Mouse (Mus musculus) hindbrain, embryonic 15.5 days (tissue): Measurements from ENCODE around the gene Syt1. TPM values are rescaled to one million over a fixed set of nuclear protein-coding genes. Genes with fewer than 3 reads are reported as not detected.

ENCODE experiments used
- ATAC-seq: fragments of 200-750 bp; cut with Nextera tagmentation; 2 replicates; pipeline ENCODE4 v1.8.0; 2017; ENCODE audit warnings: low read depth, moderate number of reproducible peaks, moderate TSS enrichment; ENCODE audit not compliant: low FRiP score
- H3K27ac ChIP-seq: fragments of 300-500 bp; sonication (generic); replicated peaks from 2 replicates; pipeline ENCODE4 v1.5.1; 2015; ENCODE audit warnings: mild to moderate bottlenecking, inconsistent platforms
- H3K27me3 ChIP-seq: fragments of 300-500 bp; sonication (generic); 2 replicates; pipeline ENCODE4 v1.6.1; 2015; ENCODE audit warnings: control low read depth, inconsistent platforms
- H3K36me3 ChIP-seq: fragments of 300-500 bp; sonication (generic); 2 replicates; pipeline ENCODE4 v1.6.1; 2015; ENCODE audit warnings: control low read depth, inconsistent platforms
- H3K4me1 ChIP-seq: fragments of 300-500 bp; sonication (generic); replicated peaks from 2 replicates; pipeline ENCODE4 v1.6.1; 2015; ENCODE audit warnings: control low read depth, inconsistent platforms
- H3K4me2 ChIP-seq: fragments of 300-500 bp; sonication (generic); 2 replicates; pipeline ENCODE4 v1.6.1; 2015; ENCODE audit warnings: moderate library complexity, mild to moderate bottlenecking, inconsistent platforms
- H3K4me3 ChIP-seq: fragments of 300-500 bp; sonication (generic); 2 replicates; pipeline ENCODE4 v1.5.1; 2015; ENCODE audit warnings: mild to moderate bottlenecking, inconsistent platforms
- H3K9ac ChIP-seq: fragments of 300-500 bp; sonication (generic); 2 replicates; pipeline ENCODE4 v1.6.1; 2015; ENCODE audit warnings: inconsistent platforms
- H3K9me3 ChIP-seq: fragments of 300-500 bp; sonication (generic); 2 replicates; pipeline ENCODE4 v1.6.1; 2016; ENCODE audit warnings: control low read depth, inconsistent platforms
- WGBS: fragments of 180-500 bp; shearing (Covaris S2); methylation state at CpG from one replicate; pipeline ENCODE4 v1.1.7; 2015; 5-methylcytosine and 5-hydroxymethylcytosine counted together
- polyA plus RNA-seq: library from polyadenylated mRNA; unstranded; fragments of >200 nt; fragmentation: Nextera tagmentation; extraction: Ambion mirVana; gene quantifications from 2 replicates; pipeline ENCODE4 v1.2.1, GENCODE M21; 2015

Syt1 gene
- polyA plus RNA-seq, 1 experiment from 2014 or later: 131 TPM

GRCm38 (mm10) chr10:108588924-108589323 lies 421.9 kb downstream of the Syt1 start:
- H3K27me3 ChIP-seq: no peaks in the 10 kb centered on the region
- H3K4me3 ChIP-seq: no peak overlapping the region
- WGBS: 76% methylated on average over 3 of the region's 3 CpGs
- no peaks in the 10 kb centered on the region for H3K36me3 ChIP-seq
- H3K9me3 ChIP-seq: no peaks in the 10 kb centered on the region
- 0 out of 2 replicates have a peak, but pooled peaks have one; percentile 45 for ATAC-seq
- H3K4me2 ChIP-seq: no peak overlapping the region
- peaks cover 1% of the 10 kb centered on the region; the same call in 1 of the 2 replicates for H3K4me1 ChIP-seq
- no peak overlapping the region for H3K9ac ChIP-seq
- H3K27ac ChIP-seq: no peak overlapping the region

GRCm38 (mm10) chr10:108583694-108584093 lies 427.1 kb downstream of the Syt1 start:
- Histone ChIP-seq H3K4me2 (peak overlapping the region; percentile 19; the same call in 1 of the 2 replicates), H3K27me3 (no peaks in the 10 kb centered on the region), H3K4me3 (no peak overlapping the region), H3K4me1 (peaks cover 20% of the 10 kb centered on the region), H3K27ac (no peak overlapping the region; the same call in 1 of the 2 replicates), H3K36me3 (no peaks in the 10 kb centered on the region), H3K9ac (no peak overlapping the region), H3K9me3 (no peaks in the 10 kb centered on the region)
- no peak for ATAC-seq
- 14% methylated on average over 11 of the region's 11 CpGs for WGBS

- no peaks in the 10 kb centered on the region for H3K9me3 ChIP-seq
- no peak overlapping the region for H3K9ac ChIP-seq
- H3K4me1 ChIP-seq: peaks cover 20% of the 10 kb centered on the region
- no peak overlapping the region for H3K4me3 ChIP-seq
- no peaks in the 10 kb centered on the region for H3K36me3 ChIP-seq
- 88% methylated on average over 3 of the region's 3 CpGs for WGBS
- H3K27ac ChIP-seq: no peak overlapping the region
- H3K4me2 ChIP-seq: no peak overlapping the region
- H3K27me3 ChIP-seq: no peaks in the 10 kb centered on the region
- no peak for ATAC-seq
These were observed 428.4 kb downstream of the Syt1 start for GRCm38 (mm10) chr10:108582397-108582730.

DNA sequence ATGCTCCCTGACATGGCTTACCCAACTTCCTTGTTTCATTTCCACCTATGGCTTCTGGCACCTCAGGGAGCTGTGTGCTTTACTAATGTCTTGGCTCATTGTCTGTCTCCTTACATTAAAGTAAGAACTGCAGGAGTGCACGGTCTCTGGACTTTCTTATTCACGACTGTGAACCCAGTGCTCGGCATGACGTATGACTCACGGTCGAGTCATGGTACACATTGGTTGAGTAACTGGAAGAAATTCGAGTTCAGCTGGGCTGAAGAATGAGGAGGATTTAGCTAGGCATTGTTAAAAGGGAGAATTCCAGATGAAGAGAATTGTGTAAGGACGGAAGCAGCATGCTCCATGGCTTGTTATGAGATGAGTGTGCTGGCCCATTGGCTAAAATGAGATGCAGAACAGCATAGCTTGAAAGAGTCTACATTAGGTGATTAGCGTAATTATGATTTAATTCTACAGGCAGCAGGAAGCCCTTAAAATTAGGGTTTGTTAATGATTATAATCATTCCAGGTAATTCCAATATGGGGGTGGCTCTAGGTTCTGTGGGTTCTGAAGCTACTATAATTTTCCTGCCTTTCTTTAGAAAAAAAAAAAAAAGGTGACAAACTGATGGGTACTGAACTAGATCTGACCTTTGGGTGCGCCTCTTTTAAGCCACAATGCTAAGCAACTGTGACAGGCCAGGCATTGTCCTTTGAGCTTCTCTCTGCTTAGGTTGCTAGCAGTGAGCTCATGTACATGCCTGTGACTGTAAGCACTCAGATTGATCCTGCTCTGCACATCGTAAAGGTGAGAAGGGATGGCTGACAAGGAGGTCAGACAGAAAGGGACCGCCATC lies 429.0 kb downstream of the Syt1 start:
- Histone ChIP-seq H3K27me3 (no peaks in the 10 kb centered on the region), H3K9me3 (no peaks in the 10 kb centered on the region), H3K4me1 (peaks cover 20% of the 10 kb centered on the region), H3K36me3 (no peaks in the 10 kb centered on the region), H3K4me3 (no peak overlapping the region), H3K9ac (no peak overlapping the region), H3K4me2 (no peak overlapping the region), H3K27ac (peak overlapping the region; percentile 13)
- 59% methylated on average over 12 of the region's 12 CpGs for WGBS
- no peak for ATAC-seq

DNA sequence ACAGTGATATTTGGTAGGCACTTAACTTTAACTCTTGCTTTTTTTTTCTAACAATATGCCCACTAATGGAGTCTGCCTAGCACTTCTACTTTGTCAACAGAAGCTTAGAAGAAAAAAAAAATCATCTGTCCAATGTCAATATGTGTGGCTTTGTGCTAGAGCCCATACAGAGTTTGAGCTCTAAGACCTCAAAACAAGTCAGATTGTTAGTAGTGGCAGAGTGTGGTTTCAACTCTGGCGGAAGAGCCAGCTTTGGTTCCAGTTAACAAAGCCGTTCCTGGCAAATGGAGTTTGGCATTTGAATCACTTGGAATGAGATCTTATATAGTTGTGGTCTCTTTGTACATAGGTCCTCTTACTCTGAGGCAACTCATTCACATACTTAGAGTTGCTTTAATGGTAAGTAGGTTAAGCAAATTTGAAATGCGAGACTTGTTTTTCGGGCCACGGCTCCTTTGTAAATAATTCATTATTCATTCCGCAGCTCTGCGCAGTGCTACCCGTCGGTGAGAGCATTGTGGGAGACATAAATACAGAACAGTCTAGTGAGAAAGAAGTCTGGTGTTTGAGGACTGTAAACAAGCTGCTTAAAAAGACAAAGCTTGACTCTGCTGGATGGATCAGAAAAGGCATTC lies 429.9 kb downstream of the Syt1 start:
- Histone ChIP-seq H3K9ac (no peak overlapping the region), H3K27me3 (no peaks in the 10 kb centered on the region), H3K4me2 (no peak overlapping the region), H3K9me3 (no peaks in the 10 kb centered on the region), H3K4me1 (peaks cover 20% of the 10 kb centered on the region), H3K27ac (peak overlapping the region; percentile 13), H3K36me3 (no peaks in the 10 kb centered on the region), H3K4me3 (no peak overlapping the region)
- peak; percentile 69 for ATAC-seq
- WGBS: 29% methylated on average over 9 of the region's 9 CpGs

GRCm38 (mm10) chr10:108579396-108579795 lies 431.4 kb downstream of the Syt1 start:
- WGBS: 83% methylated on average over 4 of the region's 4 CpGs

DNA sequence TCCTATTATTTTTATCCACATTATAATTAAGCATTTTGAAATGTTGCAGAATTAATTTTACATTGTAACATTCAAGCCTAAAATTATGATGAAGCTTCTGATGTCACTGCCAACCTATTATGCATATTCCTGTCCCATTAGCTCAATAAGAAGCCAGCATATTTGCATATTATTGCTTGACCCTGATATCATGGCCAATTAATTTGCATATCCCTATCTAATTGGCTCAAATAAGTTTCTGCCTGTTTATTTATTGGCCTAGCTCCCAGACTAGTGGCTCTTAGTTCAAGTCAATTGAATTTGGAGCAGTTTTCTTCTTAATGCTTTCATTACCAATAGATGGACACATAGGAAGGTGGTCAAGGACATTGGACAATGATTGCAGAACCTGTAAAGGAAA lies 433.2 kb downstream of the Syt1 start:
- no peak for ATAC-seq
- H3K4me3 ChIP-seq: no peak overlapping the region
- H3K27ac ChIP-seq: no peak overlapping the region
- H3K27me3 ChIP-seq: no peaks in the 10 kb centered on the region
- no peaks in the 10 kb centered on the region for H3K9me3 ChIP-seq
- H3K9ac ChIP-seq: no peak overlapping the region
- no peaks in the 10 kb centered on the region for H3K36me3 ChIP-seq
- H3K4me2 ChIP-seq: no peak overlapping the region
- peaks cover 13% of the 10 kb centered on the region; the same call in 1 of the 2 replicates for H3K4me1 ChIP-seq

More at GRCm38 (mm10) chr10:108579396-108579795, 431.4 kb downstream of the Syt1 start:
- H3K27me3 ChIP-seq: no peaks in the 10 kb centered on the region
- H3K4me1 ChIP-seq: peaks cover 20% of the 10 kb centered on the region
- no peaks in the 10 kb centered on the region for H3K9me3 ChIP-seq
- no peaks in the 10 kb centered on the region for H3K36me3 ChIP-seq
- no peak overlapping the region for H3K4me3 ChIP-seq
- H3K9ac ChIP-seq: no peak overlapping the region
- H3K27ac ChIP-seq: no peak overlapping the region
- no peak for ATAC-seq
- H3K4me2 ChIP-seq: no peak overlapping the region

DNA sequence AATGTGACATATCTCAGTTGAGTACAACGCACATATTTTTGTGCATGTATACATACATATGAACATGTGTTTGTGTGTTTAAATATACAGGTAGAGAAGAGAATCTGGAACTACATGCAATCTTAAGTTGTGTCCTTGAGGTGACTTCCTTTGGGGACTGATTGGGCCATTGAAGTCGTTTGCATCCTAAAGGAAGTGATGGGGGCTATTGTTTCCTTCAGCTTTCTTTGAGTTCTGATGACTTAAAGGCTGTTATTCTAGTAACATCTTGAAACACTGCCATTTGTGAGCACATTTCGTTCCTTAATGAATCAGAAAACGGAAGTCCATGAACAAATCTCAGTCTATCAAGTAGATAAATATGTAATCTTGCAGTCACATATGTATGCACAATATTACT lies 438.0 kb downstream of the Syt1 start:
- H3K36me3 ChIP-seq: no peaks in the 10 kb centered on the region
- no peak overlapping the region for H3K27ac ChIP-seq
- H3K9ac ChIP-seq: no peak overlapping the region
- no peaks in the 10 kb centered on the region for H3K9me3 ChIP-seq
- H3K27me3 ChIP-seq: no peaks in the 10 kb centered on the region
- 0 out of 2 replicates have a peak, but pooled peaks cover 5% of the 10 kb centered on the region for H3K4me1 ChIP-seq
- 63% methylated on average over 4 of the region's 4 CpGs for WGBS
- H3K4me2 ChIP-seq: no peak overlapping the region
- H3K4me3 ChIP-seq: no peak overlapping the region
- no peak for ATAC-seq

DNA sequence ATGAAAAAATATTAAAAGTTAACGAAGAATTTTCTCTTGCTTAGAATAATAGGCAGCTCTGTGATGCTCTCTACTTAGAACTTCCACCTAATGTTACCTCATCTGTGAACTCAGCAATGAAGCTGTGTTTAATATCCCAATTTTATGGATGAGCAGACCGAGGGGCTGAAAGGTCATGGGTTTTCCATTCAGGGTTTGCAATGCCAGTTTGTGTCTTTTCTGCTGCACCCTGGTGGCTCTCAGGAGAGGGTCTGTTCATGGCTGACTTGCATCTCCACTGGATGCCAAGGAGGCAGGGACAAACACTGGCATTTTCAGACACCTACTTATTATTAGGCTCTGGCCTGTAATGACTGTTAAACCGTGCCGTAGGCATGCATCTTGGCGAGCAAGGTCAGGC lies 439.7 kb downstream of the Syt1 start:
- Histone ChIP-seq H3K4me3 (no peak overlapping the region), H3K9ac (no peak overlapping the region), H3K27me3 (no peaks in the 10 kb centered on the region), H3K4me2 (no peak overlapping the region), H3K36me3 (no peaks in the 10 kb centered on the region), H3K9me3 (no peaks in the 10 kb centered on the region), H3K27ac (no peak overlapping the region), H3K4me1 (0 out of 2 replicates have a peak, but pooled peaks cover 5% of the 10 kb centered on the region)
- ATAC-seq: no peak
- 48% methylated on average over 5 of the region's 5 CpGs for WGBS

- H3K27me3 ChIP-seq: no peaks in the 10 kb centered on the region
- no peaks in the 10 kb centered on the region for H3K36me3 ChIP-seq
- ATAC-seq: no peak
- H3K4me3 ChIP-seq: no peak overlapping the region
- WGBS: 72% methylated on average over 6 of the region's 6 CpGs
- no peak overlapping the region for H3K4me2 ChIP-seq
- H3K4me1 ChIP-seq: 0 out of 2 replicates have a peak, but pooled peaks cover 5% of the 10 kb centered on the region
- no peak overlapping the region for H3K9ac ChIP-seq
- H3K27ac ChIP-seq: no peak overlapping the region
- no peaks in the 10 kb centered on the region for H3K9me3 ChIP-seq
These were observed 441.1 kb downstream of the Syt1 start for GRCm38 (mm10) chr10:108569568-108570139.

DNA sequence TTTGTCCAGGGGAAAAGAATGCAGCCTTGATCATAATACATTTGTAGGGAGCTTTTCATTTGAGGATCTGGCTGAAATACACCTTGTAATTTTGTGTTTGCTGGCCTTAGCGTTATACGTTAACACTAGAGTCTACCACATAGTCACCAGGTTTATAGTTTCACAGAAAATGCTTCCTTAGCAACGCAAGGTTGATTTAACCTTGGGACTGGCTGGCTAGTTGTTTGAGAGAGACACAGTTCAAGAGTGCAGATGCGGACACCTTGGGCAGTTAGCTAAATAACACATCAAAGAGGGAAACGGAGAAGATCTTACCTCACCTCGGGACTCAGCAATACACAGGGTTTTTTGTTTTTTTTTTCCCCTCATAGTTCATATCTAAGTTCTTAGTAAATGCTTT lies 441.9 kb downstream of the Syt1 start:
- no peak overlapping the region for H3K4me2 ChIP-seq
- WGBS: 49% methylated on average over 6 of the region's 6 CpGs
- H3K9ac ChIP-seq: no peak overlapping the region
- no peaks in the 10 kb centered on the region for H3K27me3 ChIP-seq
- no peaks in the 10 kb centered on the region for H3K36me3 ChIP-seq
- no peak for ATAC-seq
- H3K4me3 ChIP-seq: no peak overlapping the region
- no peak overlapping the region for H3K27ac ChIP-seq
- H3K4me1 ChIP-seq: 0 out of 2 replicates have a peak, but pooled peaks cover 5% of the 10 kb centered on the region
- no peaks in the 10 kb centered on the region for H3K9me3 ChIP-seq

- peak overlapping the region; percentile 28; the same call in 1 of the 2 replicates for H3K27ac ChIP-seq
- no peaks in the 10 kb centered on the region for H3K27me3 ChIP-seq
- 0 out of 2 replicates have a peak, but pooled peaks cover 5% of the 10 kb centered on the region for H3K4me1 ChIP-seq
- H3K9ac ChIP-seq: no peak overlapping the region
- H3K9me3 ChIP-seq: no peaks in the 10 kb centered on the region
- no peak for ATAC-seq
- no peak overlapping the region for H3K4me3 ChIP-seq
- H3K4me2 ChIP-seq: no peak overlapping the region
- 13% methylated on average over 8 of the region's 8 CpGs for whole genome bisulfite sequencing
- no peaks in the 10 kb centered on the region for H3K36me3 ChIP-seq
These were observed 442.6 kb downstream of the Syt1 start for GRCm38 (mm10) chr10:108568136-108568535.
